Mouse (Mus musculus): ENCODE measurements around the gene Galnt7. TPM values are rescaled to one million over a fixed set of nuclear protein-coding genes. Genes with fewer than 3 reads are reported as not detected.

Gene Galnt7
- total RNA-seq, 2 experiments from 2014 or later, result 15.5 to 17.9 TPM

DNA sequence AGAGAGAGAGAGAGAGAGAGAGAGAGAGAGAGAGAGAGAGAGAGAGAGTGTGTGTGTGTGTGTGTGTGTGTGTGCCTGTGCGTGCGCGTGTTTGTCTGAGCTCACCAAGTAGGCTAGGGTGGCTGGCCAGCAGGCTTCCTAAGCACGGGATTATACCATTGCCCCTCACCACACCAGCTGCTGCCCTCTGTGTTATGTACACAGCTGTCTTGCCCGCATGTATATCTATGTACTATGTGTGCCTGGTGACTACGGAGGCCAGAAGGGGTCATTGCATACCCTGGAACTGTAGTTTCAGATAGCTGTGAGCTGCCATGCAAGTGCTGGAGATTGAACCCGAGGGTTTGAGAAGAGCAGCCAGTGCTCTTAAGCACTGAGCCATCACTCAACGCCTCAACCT, 22.7 kb downstream of the Galnt7 start:
- ATAC-seq (replicated peaks; ENCODE audit: poor library complexity), result no peak

DNA sequence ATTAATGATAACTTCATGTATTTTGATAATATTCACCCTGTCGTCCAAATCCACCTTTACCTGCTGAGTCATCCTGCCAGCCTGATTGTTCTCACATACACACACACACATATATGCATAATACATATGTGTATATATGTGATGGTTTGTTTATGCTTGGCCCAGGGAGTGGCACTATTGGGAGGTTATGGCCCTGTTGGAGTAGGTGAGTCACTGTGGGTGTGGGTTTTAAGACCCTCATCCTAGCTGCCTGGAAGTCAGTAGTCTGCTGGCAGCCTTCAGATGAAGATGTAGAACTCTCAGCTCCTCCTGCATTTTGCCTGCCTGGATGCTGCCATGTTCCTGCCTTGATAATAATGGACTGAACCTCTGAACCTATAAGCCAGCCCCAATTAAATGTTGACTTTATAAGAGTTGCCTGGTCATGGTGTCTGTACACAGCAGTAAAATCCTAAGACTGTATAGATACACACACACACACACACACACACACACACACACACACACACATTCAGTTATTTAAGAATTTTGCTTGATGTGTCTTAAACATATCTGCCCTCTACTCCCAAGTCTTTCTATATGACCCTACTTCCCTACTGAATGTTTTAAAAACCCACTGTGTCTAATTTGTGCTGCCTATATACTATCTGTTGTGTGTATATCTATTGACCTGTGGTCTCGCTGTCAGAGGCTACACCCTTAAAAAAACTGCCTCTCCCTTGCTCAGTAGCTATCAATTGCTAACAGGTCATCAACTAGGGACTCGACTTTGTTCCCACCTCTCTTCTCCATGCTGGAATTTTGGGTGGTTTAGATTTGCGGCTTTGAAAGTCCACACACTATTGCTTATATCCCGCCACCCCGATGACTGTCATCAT, 23.8 kb downstream of the Galnt7 start:
- ATAC-seq (replicated peaks; ENCODE audit: poor library complexity), result peak; percentile 35; the same call in 1 of the 2 replicates

DNA sequence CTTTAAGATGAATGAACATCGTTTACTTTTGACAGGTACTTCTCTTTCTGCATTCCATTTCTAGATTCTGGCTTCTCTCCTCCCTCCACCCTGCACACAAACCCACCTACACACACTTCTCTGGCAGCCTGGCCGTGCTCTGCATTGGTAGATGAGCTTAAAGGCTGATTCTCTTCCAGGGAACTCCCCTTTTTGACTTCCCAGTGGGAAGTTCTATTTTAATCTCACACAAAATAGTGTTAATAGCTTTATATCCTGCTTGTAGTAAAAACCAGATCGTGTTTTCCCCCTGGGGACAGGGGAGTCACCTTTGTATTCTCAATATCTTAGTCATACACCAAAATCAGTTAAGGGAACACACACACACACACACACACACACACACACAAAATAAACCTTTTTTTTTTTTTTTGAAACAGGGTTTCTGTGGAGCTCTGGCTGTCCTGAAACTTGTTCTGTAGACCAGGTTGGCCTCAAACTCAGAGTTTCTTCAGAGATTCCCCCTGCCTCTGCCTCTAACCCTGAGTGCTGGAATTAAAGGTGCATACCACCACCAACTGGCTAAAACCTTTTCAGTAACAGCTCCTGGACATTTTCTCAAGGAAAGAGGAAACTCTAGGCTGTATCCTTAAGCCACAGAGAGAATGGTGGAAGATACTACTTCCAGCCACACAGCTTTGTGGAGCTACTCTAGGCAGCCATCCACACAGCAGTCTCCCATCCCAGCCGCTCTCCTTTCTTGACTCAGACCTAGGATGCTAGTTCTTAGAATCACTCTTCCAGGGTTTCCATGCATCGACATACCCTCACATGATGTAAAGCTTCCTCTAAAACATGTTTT, 24.7 kb downstream of the Galnt7 start:
- ATAC-seq (replicated peaks; ENCODE audit: poor library complexity), result peak; percentile 6; the same call in 1 of the 2 replicates

DNA sequence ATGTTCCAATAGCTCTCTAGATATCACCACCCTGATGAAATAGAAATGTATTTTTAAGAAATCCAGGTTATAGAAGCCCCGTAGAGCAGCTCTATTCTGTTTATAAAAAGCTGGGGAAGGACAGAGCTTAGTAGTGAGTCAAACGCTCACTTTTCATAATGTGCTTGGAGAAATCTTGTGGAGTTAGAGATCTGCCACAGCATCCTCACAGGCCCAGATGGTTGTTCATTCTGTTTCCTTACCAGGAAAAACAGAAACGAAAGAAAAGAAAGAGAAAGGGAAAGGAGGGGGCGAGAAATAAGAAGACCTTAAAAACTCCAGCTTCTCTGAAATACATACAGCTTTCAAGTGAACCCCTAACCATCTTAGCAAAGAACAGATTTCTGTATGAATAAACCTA, 28.9 kb downstream of the Galnt7 start:
- no peak for ATAC-seq (replicated peaks; ENCODE audit: poor library complexity)

DNA sequence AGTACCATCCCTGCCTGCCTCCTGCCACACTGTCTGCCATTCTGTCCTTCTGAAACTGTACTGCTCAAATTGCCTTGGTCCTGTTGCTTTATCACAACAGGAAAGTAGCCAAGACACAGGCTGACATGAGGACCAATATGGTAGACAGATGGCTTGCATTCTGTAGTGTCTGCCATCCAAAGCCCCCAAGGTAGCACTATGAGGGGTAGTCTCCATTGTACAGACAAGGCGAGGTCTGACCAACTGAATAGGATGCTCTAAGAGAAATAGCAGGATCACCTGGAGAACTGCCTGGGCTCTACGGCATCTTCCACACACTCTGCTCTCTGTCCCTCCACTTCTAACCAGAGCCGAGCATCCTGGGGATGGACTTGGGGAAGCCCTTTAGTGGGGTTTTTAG, 29.8 kb downstream of the Galnt7 start:
- ATAC-seq (replicated peaks; ENCODE audit: poor library complexity), result no peak

DNA sequence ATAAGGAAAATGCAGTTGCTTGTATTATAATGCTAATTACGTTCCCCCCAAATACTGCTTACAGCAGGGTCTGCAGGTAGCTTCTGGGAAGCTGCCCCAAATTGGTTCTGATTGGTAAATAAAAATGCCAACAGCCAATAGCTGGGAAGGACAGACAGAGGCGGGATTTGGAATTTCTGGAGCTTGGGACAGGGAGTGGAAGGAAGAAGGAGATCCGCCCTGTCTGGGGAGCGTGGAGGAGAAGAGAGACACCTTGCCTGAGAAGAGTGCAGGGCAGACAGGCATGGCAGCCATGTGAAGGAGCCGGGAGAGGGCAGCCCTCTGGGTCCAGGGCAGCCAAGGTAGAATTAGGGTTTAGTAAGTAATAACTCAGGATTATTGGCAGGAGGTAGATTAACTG, 35.9 kb downstream of the Galnt7 start:
- ATAC-seq (replicated peaks; ENCODE audit: poor library complexity), result no peak

DNA sequence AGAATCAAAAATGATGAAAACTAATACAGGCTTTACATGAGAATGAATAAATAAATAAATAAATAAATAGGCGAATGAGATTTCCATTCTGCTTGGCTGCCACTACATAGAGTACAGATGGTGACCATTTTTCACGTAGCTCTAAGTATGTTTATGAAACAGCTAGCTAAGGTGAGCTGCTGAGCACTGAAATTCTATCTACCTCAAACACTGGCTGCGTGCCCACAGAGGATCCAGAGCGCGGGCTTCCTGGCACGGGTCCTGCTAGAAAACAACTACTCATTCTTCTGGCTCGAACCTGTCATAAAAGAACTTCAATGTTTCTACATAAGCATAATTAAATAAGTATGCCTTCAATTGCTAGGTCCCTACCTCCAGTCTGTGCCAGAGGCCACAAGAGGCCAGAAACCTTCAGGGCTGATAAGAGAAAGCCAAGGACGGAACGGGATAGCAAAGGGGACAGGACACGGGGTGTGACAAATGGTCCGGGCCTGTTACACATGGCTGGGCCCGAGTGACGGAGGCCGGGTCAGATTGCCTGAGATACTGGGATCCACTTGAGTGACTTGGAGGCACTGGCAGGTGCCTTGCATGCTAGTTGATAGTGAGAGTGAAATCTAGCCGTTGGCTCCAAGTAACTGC, 37.7 kb downstream of the Galnt7 start:
- ATAC-seq (replicated peaks; ENCODE audit: poor library complexity), result peak; percentile 2; the same call in 1 of the 2 replicates

DNA sequence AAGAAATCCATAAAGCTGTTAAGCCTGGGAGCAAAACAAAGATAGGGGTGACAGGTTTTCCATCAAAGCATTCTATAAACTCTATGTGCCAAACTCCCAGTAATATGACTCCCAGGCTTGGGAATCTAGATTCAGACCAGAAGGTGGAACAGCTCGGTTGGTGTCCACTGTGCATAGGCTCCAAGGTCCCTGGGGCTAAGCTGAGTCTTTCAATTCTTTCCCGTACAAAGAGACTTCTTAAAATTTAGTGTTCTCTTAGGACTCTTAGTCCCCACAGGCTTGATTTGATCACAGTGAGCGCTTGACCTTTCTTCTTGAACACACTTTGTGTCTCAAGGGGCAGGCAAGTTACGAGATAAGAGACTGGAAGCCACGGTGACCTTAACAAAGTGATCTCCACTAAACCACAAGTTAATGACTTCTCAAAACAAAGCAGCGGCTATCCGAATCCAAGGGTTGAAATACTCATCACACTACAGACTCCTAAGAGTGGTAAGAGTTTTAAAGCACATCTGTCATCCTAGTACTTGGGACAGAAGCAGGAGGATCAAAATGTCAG, 41.3 kb downstream of the Galnt7 start:
- ATAC-seq (replicated peaks; ENCODE audit: poor library complexity), result no peak

DNA sequence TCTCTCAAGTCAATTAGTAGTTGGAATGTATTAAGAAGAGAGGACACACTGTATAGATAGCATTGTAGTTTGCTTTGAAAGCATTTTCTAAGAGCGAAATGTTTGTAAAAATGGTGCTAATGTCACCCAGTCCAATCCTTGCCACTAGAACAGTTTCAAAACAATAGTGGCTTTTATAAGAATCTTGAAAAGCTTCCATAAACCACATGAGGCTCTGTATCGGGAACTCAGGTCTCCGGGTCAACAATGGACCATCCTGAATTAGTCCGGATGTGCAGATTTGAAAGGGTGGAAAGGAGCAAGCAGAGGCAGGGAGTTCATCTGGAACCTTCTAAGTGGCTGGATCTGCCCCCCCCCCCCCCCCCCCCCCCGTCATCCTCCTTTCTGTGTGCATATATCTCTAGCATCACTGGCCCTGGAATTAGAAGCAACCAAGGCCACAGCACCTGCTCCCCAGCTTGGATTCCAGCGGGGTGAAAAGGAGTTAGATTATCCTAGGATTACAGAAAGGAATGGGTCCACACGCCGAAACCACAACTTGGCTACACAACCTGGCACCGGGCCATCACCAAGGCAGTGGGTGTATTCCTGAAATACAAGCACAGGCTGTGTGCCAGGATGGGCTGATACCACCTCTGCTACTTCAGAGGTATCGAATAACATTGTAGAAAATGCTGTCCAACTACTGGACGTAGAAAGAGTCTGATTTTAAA, 42.0 kb downstream of the Galnt7 start:
- peak; percentile 27; the same call in 1 of the 2 replicates for ATAC-seq (replicated peaks; ENCODE audit: poor library complexity)

DNA sequence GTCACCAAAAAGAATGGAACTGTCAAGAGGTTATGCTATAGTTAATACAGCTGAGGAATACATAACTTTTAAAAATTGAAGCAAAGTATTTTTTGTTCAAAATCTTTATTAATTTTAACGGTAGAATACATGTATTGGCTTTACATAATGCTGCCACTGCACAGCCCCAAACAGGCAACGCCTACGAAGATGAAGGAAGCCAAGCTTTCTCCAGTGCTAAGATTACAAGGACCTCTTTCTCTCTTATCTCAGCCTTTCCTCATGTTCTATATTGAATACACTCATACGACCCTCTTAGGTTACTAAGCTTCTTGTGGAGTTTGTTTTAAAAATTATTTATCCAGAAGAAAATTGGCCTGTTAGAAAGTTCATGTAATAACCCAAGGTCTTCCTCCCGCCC, 50.3 kb downstream of the Galnt7 start:
- peak; percentile 35 for ATAC-seq (replicated peaks; ENCODE audit: poor library complexity)

DNA sequence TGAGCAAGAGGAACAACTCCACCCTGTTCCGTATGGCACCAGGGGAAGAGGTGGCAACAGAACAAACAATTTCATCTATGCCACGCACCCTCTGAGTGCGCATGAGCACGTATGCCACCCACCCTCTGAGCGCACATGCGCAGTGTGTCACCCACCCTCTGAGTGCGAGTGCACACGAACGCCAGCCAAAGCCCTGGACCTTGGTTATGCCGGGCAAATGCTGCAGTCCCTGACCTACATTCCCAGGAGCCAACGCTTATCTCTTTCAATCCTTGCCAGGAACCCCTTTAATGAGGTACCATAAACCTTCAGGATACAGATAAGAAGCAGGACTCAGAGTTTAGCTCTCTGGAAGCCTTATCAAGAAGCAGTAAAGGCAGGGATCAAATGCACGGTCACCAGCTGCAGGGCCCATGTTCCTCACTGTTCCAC, 50.8 kb downstream of the Galnt7 start:
- peak; percentile 79 for ATAC-seq (replicated peaks; ENCODE audit: poor library complexity)

DNA sequence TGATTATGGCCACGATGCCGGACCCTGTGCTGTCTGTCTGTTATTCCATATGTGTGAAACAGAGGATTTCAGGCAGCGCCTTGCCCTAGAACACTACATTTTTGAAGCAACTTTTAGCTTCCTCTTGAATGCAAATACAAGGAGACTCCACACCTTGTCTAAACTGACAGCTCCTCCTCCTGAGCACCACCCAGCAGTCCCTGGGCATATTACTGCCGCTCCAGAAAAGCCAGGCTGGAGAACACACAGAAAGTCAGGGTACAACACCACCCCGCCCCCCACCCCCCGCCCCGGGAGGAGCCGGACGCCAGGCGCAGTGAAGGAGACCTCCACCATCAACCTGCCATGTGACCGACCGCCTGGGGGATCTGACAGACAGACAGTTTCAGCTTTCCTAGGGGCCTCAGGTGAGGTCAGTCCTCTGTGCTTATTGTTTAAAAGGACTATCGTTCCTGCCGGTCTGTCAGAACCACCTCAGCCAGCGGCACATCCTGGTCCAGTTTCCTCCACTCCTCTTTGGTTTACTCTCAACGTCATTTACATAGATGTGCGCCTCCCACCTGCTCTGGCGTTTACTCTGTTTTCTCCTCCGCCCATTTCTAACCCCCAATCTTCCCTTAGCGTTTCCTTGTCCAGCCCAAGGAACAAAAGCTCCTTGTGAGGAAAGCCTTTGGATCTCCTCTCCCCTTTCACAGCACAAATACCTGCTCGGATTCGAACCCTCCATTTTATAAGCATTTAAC, 52.8 kb downstream of the Galnt7 start:
- ATAC-seq (replicated peaks; ENCODE audit: poor library complexity), result no peak

DNA sequence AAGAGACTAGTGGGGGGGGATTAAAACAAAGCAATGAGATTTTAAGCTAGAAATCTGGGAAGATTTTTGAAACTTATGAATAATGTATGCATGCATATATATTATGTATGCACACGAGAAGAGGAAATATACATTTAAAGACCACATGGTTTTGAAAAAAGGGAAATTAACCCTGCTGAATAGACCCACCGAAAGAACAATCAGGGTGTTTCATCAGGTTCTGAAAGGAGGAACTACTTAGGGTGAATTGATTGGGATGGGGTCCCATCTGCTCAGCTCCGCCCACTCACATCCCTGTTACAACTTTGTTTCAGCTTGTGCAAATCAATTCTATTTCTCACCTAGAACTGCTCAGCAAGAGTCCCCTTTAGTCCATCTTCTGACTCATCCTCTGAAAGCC, 57.0 kb downstream of the Galnt7 start:
- peak; percentile 75 for ATAC-seq (replicated peaks; ENCODE audit: poor library complexity)

DNA sequence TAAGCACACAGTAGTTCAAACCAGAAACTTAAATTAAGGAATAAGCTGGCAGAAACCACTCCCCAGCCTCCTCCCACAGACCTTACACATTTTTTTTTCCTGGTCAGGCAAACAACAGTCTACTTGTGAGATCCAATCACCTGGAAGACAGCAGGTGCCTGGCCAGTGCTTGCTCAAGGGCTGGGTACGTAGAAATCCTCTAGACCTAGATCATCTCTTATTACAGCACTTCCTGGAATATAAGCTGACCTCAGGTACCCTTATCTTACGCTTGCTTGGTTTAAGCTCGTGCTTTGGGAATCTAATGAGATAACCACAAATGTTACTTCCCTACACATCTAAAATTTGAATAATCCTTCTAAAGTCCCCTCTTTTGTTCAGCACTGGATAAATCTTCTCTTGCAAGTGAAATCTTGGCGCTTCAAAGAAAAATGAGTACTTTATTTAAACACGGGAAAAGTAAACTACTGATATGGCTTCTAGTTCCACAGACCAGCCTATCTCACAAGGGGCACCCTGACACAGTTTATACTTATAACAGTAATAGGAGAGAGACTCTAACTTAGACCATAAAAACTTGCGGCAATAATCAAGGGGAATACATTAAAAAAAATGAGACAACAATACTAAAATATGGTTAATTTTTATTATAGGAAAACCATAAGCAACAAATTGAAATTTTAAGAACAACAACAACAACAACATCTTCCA, 58.5 kb downstream of the Galnt7 start:
- peak; percentile 51 for ATAC-seq (replicated peaks; ENCODE audit: poor library complexity)

DNA sequence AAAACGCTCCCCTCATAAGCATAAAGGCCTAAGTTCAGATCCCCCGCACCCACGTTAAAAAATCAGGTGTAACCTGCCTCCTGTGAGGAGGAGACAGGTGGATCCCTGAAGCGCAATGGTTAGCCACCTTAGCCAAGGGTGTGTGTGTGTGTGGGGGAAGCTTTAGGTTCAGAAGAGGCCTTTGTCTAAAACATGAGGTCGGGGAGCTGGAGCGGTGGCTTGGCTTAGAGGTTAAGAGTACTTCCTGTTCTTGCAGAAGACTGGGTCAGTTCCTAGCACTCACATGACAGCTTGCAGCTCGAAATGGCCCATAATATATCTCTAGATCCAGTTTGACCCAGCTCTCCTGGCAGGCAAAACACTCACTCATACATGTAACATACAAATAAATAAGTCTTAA, 60.2 kb downstream of the Galnt7 start:
- ATAC-seq (replicated peaks; ENCODE audit: poor library complexity), result peak; percentile 42

DNA sequence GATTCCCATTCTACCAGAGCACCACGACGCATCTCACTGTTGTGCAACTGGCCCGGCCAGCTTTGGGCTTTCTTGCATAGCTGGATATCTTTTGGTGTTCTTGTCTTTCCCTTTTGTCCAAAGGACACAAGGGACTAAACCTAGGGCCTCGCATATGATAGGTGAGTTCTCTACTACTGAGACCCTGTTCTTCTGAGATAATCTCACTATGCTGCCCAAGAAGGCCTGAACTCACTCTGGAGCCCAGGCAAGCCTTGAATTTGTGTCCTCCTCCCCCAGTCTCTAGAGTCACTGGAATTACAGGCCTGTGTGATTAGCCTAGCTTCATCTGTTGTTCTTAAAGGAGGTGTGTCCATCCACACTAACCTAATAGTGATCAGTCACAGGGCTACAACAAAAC, 61.2 kb downstream of the Galnt7 start:
- no peak for ATAC-seq (replicated peaks; ENCODE audit: poor library complexity)

DNA sequence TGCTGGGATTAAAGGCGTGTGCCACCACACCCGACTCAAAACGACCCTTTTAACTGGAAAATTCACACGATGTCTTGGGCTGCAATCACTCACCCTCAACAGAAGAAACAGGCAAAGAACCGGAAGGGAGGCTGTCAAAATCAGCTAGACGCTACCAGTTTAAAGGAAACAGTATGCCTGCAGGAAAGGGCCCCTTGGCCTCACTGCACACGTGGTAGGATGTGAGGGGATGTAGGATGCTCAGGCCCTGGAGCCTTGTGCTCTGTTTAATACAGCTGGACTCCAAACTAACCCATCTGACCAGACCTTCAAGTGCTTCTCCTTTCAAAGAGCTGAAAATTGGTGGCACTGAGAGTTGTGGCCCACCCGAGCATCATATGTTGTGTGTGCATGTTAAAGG, 62.8 kb downstream of the Galnt7 start:
- ATAC-seq (replicated peaks; ENCODE audit: poor library complexity), result peak; percentile 7; the same call in 1 of the 2 replicates

DNA sequence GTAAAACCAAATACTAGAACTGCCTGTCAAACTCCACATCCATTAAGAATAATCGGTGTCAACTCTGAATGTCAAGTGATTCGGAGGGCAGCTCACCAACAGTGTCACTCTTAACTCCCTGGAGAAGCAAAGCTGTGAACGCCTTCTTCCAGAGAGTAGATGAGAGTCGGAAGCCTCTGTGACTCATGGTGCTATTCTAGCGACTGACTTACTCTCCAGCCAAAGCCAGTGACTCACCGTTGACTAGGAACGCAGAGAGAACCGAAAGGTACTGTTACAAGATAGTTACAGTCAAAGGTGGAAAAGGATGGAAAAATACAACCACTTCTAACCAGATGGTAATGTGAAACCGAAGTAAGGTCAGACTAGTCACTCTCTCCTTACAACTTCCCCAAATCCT, 63.7 kb downstream of the Galnt7 start:
- peak; percentile 33 for ATAC-seq (replicated peaks; ENCODE audit: poor library complexity)

DNA sequence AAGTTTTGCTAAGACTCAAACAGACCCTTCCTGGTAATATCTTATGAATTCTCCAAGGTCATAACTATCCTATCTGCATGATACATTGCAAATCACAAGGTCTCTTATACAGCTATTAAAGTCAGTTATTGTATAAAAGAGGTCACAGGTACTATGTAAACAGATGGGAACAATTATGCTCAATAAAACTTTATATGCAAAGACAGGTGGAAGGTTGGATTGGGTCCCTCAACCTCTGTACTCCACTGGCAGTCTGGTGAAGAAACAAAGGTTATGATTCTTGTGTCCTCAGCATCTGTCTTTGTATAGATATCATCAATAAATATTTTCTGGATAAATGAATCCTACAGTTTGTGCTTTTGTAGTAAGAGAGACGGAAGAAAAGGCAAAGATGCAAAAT, 64.2 kb downstream of the Galnt7 start:
- no peak for ATAC-seq (replicated peaks; ENCODE audit: poor library complexity)

All from megakaryocyte progenitor cell, adult 5-6 weeks (primary cell).